Mouse (Mus musculus) lung, embryonic 15.5 days (tissue): ENCODE results near the gene Tmem159. TPM values are rescaled to one million over a fixed set of nuclear protein-coding genes. Genes with fewer than 3 reads are reported as not detected.

ENCODE experiments used
- ATAC-seq: fragments of 200-750 bp; cut with Nextera tagmentation; 2 replicates; pipeline ENCODE4 v1.8.0; 2017; ENCODE audit warnings: moderate number of reproducible peaks, borderline replicate concordance; ENCODE audit not compliant: low FRiP score, low TSS enrichment; ENCODE audit errors: extremely low read depth
- H3K27ac ChIP-seq: fragments of 300-500 bp; sonication (generic); 2 replicates; pipeline ENCODE4 v1.5.1; 2015; ENCODE audit warnings: moderate library complexity, mild to moderate bottlenecking, inconsistent platforms
- H3K27me3 ChIP-seq: fragments of 300-500 bp; sonication (generic); 2 replicates; pipeline ENCODE4 v1.6.1; 2015; ENCODE audit warnings: inconsistent platforms
- H3K36me3 ChIP-seq: fragments of 300-500 bp; sonication (generic); 2 replicates; pipeline ENCODE4 v1.6.1; 2015; ENCODE audit warnings: inconsistent platforms
- H3K4me1 ChIP-seq: fragments of 300-500 bp; sonication (generic); 2 replicates; pipeline ENCODE4 v1.6.1; 2015; ENCODE audit warnings: inconsistent platforms
- H3K4me2 ChIP-seq: fragments of 300-500 bp; sonication (generic); 2 replicates; pipeline ENCODE4 v1.6.1; 2015; ENCODE audit warnings: inconsistent platforms, mild to moderate bottlenecking, moderate library complexity
- H3K4me3 ChIP-seq: fragments of 300-500 bp; sonication (generic); 2 replicates; pipeline ENCODE4 v1.5.1; 2015; ENCODE audit warnings: mild to moderate bottlenecking, inconsistent platforms
- H3K9ac ChIP-seq: fragments of 300-500 bp; sonication (generic); 2 replicates; pipeline ENCODE4 v1.6.1; 2015; ENCODE audit warnings: inconsistent platforms
- H3K9me3 ChIP-seq: fragments of 300-500 bp; sonication (generic); 2 replicates; pipeline ENCODE4 v1.6.1; 2016; ENCODE audit warnings: inconsistent platforms
- WGBS: fragments of 180-500 bp; shearing (Covaris S2); methylation state at CpG from one replicate; pipeline ENCODE4 v1.1.7; 2015; 5-methylcytosine and 5-hydroxymethylcytosine counted together
- polyA plus RNA-seq: library from polyadenylated mRNA; unstranded; fragments of >200 nt; fragmentation: Nextera tagmentation; extraction: Ambion mirVana; gene quantifications from 2 replicates; pipeline ENCODE4 v1.2.1, GENCODE M21; 2015

Gene Tmem159
- polyA plus RNA-seq, 1 experiment from 2014 or later, result 43.7 TPM

DNA sequence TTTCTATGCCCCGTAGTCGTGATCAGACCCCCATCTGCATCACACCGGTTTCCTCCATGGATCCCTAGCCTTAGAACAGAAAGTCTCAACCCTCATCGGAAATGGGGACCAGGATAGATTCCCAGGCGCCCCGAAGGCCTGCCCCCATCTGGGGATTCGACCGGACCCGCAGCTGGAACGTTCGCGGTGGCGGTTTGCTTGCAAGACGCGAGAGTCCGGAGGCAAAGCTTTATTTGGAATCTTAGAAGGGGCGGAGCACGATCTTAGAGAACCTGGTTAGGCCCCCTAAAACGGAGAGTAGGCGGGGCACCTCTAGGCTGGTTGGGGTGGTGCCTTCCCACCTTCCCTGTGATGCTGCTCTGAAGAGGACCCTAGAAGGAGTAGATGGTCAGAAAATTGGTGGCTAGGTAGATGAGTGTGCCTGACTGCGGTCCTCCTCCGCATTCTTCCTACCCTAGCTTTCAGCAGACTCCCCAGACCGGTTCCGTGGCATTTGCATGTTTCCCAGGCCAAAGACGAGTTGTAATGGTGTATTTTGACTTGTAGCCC lies 940 bp downstream of the Tmem159 start:
- Histone ChIP-seq H3K27ac (peak overlapping the region; percentile 82), H3K4me1 (peaks cover 21% of the 10 kb centered on the region), H3K9me3 (no peaks in the 10 kb centered on the region), H3K9ac (peak overlapping the region; percentile 72), H3K27me3 (no peaks in the 10 kb centered on the region), H3K36me3 (0 out of 2 replicates have a peak, but pooled peaks cover 6% of the 10 kb centered on the region), H3K4me2 (peak overlapping the region; percentile 72), H3K4me3 (peak overlapping the region; percentile 79)
- WGBS, result 2% methylated on average over 25 of the region's 25 CpGs
- ATAC-seq, result peak; percentile 49

DNA sequence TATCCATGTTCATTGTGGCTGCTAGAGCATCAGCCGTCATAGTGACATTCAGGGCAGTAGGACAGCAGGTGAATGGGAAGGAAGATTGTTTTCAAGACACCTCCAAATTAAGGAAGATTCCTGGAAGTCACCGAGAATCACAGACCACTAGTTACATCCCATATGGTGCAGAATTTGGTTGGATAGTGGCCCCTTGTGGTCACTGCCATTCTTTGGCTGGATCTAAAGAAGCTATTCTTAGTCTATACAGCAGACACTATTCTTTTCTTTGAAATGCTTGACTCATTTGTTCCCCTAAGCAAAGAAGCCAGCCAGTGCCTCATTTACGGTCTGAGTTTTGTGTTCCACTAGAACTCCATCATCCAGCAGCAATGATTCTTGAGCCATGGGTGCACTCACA lies 2.8 kb downstream of the Tmem159 start:
- Histone ChIP-seq H3K27me3 (no peaks in the 10 kb centered on the region), H3K9me3 (no peaks in the 10 kb centered on the region), H3K4me2 (no peak overlapping the region), H3K27ac (no peak overlapping the region), H3K4me3 (no peak overlapping the region), H3K9ac (no peak overlapping the region), H3K4me1 (peaks cover 19% of the 10 kb centered on the region), H3K36me3 (0 out of 2 replicates have a peak, but pooled peaks cover 6% of the 10 kb centered on the region)
- 69% methylated on average over 3 of the region's 3 CpGs for WGBS
- no peak for ATAC-seq

DNA sequence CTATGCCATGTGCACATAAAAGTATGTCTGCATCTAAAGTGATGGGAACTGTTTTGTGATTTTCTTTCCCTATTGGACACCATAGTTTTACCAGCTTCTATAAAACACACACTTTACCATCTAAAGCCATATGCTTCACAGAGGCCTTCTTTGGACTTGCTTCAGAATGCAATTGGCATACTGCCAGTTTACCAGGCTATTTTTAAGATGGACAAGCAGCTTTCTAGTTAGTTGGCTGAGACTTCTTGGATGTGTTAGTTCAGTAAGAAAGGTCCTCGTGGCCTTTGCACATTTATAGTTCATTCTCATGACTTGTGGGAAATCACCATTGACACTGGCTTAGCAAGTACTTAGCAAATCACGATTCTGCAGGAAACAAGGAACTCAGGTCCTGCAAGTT lies 4.2 kb downstream of the Tmem159 start:
- Histone ChIP-seq H3K4me2 (no peak overlapping the region), H3K27ac (no peak overlapping the region), H3K4me1 (peaks cover 19% of the 10 kb centered on the region), H3K4me3 (no peak overlapping the region), H3K9me3 (no peaks in the 10 kb centered on the region), H3K36me3 (0 out of 2 replicates have a peak, but pooled peaks cover 6% of the 10 kb centered on the region), H3K9ac (no peak overlapping the region), H3K27me3 (no peaks in the 10 kb centered on the region)
- WGBS, result 25% methylated on average over 2 of the region's 2 CpGs
- no peak for ATAC-seq

DNA sequence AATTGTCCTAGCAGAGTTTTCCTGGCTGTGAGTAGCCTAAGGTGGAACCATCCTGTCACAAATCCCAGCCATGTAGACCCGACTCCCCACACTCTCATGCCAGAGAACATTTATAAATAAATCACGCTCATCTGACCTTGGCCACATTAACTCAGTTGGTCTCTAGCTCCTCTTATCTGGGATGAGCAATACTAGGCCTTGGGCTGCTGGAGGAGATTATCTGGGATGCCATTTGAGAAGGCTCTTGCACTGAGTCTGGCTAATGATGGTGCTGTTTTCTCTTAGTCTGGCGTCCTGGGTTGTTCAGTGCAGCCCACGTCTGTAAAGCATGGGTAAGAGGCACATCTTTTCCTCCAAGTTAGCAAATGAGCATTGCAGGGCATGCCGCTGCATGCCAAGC lies 7.5 kb downstream of the Tmem159 start:
- Histone ChIP-seq H3K27me3 (no peaks in the 10 kb centered on the region), H3K4me3 (no peak overlapping the region), H3K4me2 (no peak overlapping the region), H3K9me3 (no peaks in the 10 kb centered on the region), H3K9ac (no peak overlapping the region), H3K27ac (no peak overlapping the region), H3K36me3 (0 out of 2 replicates have a peak, but pooled peaks cover 5% of the 10 kb centered on the region), H3K4me1 (peaks cover 6% of the 10 kb centered on the region; the same call in 1 of the 2 replicates)
- ATAC-seq, result no peak
- WGBS, result 73% methylated on average over 5 of the region's 5 CpGs

DNA sequence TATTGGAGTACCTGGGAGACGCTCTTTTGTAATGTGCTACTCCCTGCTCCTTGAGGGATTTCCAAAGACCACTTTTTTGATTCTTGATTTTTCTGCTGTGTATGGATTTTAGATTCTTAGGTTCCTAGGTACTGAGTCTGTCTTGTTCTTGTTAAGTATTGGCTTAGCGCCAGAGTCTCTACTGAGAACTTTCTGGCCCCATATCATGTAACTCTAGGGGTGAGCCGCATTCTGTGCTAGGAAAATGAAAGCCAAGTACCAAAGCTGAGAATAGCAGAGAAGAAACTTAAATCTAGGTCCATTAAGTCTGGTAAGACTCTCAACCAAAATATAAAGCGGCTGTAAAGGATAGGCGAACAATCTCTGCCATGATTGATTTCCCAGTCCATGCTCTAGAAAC lies 14.8 kb downstream of the Tmem159 start:
- Histone ChIP-seq H3K27me3 (no peaks in the 10 kb centered on the region), H3K4me1 (no peaks in the 10 kb centered on the region), H3K27ac (no peak overlapping the region), H3K9me3 (no peaks in the 10 kb centered on the region), H3K4me3 (no peak overlapping the region), H3K36me3 (peaks cover 20% of the 10 kb centered on the region), H3K4me2 (no peak overlapping the region), H3K9ac (no peak overlapping the region)
- ATAC-seq, result no peak
- WGBS, result 81% methylated on average over 5 of the region's 5 CpGs

DNA sequence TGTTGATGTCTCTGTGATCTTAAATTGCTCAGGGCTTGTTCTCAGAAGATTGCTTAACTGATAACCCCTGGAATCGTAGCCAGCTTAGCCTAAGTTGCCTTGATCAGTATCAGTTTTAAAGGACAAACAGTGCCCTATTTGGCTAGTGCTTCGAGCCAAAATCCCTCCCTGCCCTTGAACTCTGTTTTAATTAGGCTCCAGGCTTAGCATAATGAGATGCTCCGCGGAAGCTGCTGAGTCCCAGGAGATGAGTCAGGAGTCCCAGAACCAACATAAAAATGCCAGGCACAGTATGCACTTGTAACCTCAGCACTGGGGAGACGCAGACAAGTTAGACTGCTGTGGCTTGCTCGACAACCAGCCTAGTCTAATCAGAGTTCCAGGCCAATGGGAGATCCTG lies 15.4 kb downstream of the Tmem159 start:
- H3K4me3 ChIP-seq, result no peak overlapping the region
- peaks cover 20% of the 10 kb centered on the region for H3K36me3 ChIP-seq
- no peaks in the 10 kb centered on the region for H3K4me1 ChIP-seq
- H3K9me3 ChIP-seq, result no peaks in the 10 kb centered on the region
- H3K9ac ChIP-seq, result no peak overlapping the region
- ATAC-seq, result no peak
- H3K27ac ChIP-seq, result no peak overlapping the region
- 54% methylated on average over 6 of the region's 6 CpGs for WGBS
- H3K27me3 ChIP-seq, result no peaks in the 10 kb centered on the region
- no peak overlapping the region for H3K4me2 ChIP-seq

DNA sequence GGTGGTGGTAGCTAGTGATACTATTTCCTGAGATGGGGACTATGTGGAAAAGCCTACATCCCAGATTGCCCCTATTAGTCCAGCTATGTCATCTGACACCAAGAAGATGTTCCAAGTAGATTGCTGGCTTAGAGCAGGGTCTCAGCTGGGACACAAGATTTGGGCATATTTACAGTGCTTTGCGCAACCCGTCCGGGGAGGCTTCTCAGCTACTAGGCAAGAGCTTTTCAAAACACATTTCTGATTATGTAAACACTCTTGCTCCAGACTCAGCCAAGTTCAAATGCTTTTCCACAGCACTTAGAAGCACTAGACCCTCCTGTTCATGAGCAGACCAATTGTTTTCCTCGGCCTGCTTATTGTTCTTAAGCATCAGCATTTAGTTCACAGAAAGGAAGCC lies 21.6 kb downstream of the Tmem159 start:
- no peak overlapping the region for H3K9ac ChIP-seq
- H3K36me3 ChIP-seq, result peaks cover 12% of the 10 kb centered on the region
- H3K9me3 ChIP-seq, result no peaks in the 10 kb centered on the region
- H3K4me3 ChIP-seq, result no peak overlapping the region
- peaks cover 35% of the 10 kb centered on the region for H3K4me1 ChIP-seq
- ATAC-seq, result peak; percentile 85
- H3K27ac ChIP-seq, result peak overlapping the region; percentile 84
- no peaks in the 10 kb centered on the region for H3K27me3 ChIP-seq
- no peak overlapping the region for H3K4me2 ChIP-seq
- WGBS, result 18% methylated on average over 4 of the region's 4 CpGs

DNA sequence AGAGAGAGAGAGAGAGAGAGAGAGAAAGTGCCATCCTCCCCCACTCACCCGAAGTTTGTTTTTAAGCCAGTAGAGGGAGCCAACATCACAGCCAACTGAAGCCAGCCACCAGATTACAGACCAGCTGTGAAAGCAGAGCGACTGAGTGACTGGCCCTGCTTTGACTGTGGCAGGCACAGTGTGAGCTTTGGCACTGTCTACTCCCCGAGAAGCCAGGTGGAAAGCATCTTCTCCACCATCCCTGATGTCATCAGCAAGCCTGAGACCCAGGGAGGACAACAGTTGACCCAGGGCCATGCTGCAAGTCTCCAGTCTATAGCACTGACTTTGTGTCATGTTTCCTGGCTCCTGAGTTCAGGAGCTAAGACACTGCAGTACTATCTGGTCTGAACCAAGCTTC lies 22.7 kb downstream of the Tmem159 start:
- WGBS, result 0% methylated on average over 3 of the region's 3 CpGs
- Histone ChIP-seq H3K9ac (no peak overlapping the region), H3K36me3 (peaks cover 8% of the 10 kb centered on the region), H3K4me2 (no peak overlapping the region), H3K4me1 (peaks cover 35% of the 10 kb centered on the region), H3K27ac (peak overlapping the region; percentile 59; the same call in 1 of the 2 replicates), H3K9me3 (no peaks in the 10 kb centered on the region), H3K4me3 (no peak overlapping the region), H3K27me3 (no peaks in the 10 kb centered on the region)
- peak; percentile 81 for ATAC-seq

DNA sequence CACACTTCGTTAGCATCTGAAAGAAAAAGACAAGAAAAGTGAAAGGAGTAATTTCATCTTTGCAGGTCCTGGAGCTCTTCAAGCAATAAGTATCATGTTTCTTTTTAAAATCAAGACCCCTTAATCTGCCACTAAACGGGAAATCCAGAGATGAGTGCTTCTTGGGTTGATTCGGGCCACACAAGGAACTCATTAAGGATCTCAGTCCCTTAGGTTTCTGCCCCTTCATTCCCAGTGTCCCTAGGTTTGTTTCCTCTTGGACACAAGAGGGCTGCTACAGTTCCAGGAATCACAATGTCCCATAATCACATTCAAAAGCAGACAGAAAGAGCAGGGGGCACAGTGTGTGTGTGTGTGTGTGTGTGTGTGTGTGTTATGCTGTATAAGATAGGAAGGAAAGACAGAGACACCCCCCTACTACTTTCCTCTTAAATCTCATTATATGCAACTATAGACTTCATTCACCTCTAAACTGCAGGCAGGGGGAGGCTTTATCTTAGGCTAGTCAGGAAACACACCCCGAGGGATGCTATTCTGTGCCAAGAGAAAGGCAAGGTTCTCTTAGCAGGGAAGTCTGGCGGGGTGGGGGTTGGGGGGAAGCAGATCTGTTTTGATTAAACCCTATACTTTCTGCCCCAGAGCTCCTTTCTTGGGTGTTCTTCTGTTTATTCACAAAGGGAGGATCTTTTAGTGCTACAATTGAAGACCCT lies 25.0 kb downstream of the Tmem159 start:
- no peaks in the 10 kb centered on the region for H3K27me3 ChIP-seq
- no peaks in the 10 kb centered on the region for H3K36me3 ChIP-seq
- ATAC-seq, result no peak
- 36% methylated on average over 5 of the region's 5 CpGs for WGBS
- H3K27ac ChIP-seq, result no peak overlapping the region
- H3K9me3 ChIP-seq, result no peaks in the 10 kb centered on the region
- no peak overlapping the region for H3K4me3 ChIP-seq
- no peak overlapping the region for H3K4me2 ChIP-seq
- no peak overlapping the region for H3K9ac ChIP-seq
- H3K4me1 ChIP-seq, result peaks cover 35% of the 10 kb centered on the region

DNA sequence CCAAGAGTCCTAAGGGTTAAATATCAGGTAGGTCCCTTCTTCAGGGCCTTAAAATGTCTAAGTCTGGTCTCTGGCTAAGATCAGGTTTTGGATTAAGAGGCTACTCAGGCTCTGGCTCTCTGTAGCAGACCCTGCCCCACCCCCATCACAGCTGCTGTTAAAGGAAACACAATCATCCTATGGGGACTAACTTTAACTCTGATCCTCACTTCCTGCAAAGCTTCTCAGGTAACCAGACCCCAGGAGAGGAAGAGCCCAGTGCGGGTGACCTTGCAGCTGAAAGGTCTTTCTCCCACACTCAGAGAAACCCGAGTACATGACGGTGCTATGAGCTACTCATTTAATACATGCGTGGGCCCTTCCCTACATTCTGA lies 25.5 kb downstream of the Tmem159 start:
- H3K9me3 ChIP-seq, result no peaks in the 10 kb centered on the region
- H3K9ac ChIP-seq, result no peak overlapping the region
- ATAC-seq, result no peak
- H3K27me3 ChIP-seq, result no peaks in the 10 kb centered on the region
- WGBS, result 43% methylated on average over 4 of the region's 4 CpGs
- no peaks in the 10 kb centered on the region for H3K36me3 ChIP-seq
- H3K4me1 ChIP-seq, result peaks cover 35% of the 10 kb centered on the region
- H3K27ac ChIP-seq, result no peak overlapping the region
- H3K4me2 ChIP-seq, result no peak overlapping the region
- no peak overlapping the region for H3K4me3 ChIP-seq

DNA sequence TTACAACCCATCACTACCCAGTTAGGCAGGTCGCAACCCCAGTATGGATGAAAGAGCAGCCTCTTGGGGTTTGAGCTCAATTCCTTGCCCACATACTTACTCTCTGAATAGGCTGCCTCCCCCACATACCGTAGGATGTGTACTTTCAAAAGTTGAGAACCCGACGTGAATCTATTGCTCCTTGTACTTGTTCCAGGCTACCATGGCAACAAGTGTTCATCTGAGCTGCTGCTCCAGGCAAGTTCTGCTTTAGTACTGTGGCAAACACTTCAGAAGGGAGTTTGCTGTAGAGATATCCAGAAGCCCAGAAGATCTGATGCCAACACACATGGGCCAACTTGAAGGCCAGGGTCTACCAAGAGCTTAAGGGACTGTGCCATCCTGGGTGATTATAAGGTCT lies 26.8 kb downstream of the Tmem159 start:
- Histone ChIP-seq H3K27ac (no peak overlapping the region), H3K9me3 (no peaks in the 10 kb centered on the region), H3K4me2 (no peak overlapping the region), H3K36me3 (no peaks in the 10 kb centered on the region), H3K4me3 (no peak overlapping the region), H3K9ac (no peak overlapping the region), H3K27me3 (no peaks in the 10 kb centered on the region), H3K4me1 (peaks cover 23% of the 10 kb centered on the region)
- WGBS, result 45% methylated on average over 4 of the region's 4 CpGs
- ATAC-seq, result no peak; the same call in 1 of the 2 replicates

DNA sequence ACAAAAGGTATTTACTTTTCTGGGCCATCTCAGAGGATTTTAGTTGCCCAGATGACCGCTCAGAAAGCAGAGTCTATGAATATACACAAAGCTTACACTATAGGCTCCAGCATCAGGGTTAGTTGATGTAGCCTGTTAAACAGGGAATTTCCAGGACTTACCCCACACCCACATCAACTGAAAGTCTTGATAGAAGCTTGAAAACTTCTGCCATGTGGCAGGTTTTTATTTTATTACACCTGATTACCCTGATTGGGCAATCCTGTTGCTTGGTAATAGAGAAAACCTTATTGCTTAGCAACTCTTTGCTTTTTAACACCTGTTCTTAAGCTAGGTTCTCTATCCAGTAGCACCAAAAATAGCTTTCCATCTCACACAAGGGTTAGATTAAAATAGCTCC lies 40.6 kb downstream of the Tmem159 start:
- H3K4me3 ChIP-seq, result no peak overlapping the region
- no peak for ATAC-seq

More for the DNA sequence above, 40.6 kb downstream of the Tmem159 start:
- no peak overlapping the region for H3K9ac ChIP-seq
- no peaks in the 10 kb centered on the region for H3K9me3 ChIP-seq
- 76% methylated on average over 1 of the region's 1 CpGs for WGBS
- no peak overlapping the region for H3K4me2 ChIP-seq
- no peaks in the 10 kb centered on the region for H3K27me3 ChIP-seq
- H3K4me1 ChIP-seq, result no peaks in the 10 kb centered on the region
- no peak overlapping the region for H3K27ac ChIP-seq
- H3K36me3 ChIP-seq, result no peaks in the 10 kb centered on the region
